Mouse (Mus musculus) spleen, adult 2 months (tissue): ENCODE measurements at regions not wholly inside any gene's neighbourhood (a gene's known extent, or its start where the extent isn't known, plus 50 kb on each side); places are given as distances from the start of the nearest gene placed in this dataset.

ENCODE experiments used
- DNase-seq, 2 experiments: peaks; one replicate each; pipeline versions ENCODE4 v3.0.0 to v3.0.0-alpha.2; 2012 to 2021; ENCODE audit warnings: low spot score in 2 of 2, low read depth in 1 of 2
- H3K27ac ChIP-seq: fragments of 200-500 bp; 2 replicates; pipeline ENCODE4 v1.5.1; 2012; ENCODE audit warnings: low read length, inconsistent platforms; ENCODE audit not compliant: insufficient read depth
- H3K27me3 ChIP-seq: fragments of 200-500 bp; 2 replicates; pipeline ENCODE4 v1.6.1; 2012; ENCODE audit warnings: mild to moderate bottlenecking, moderate library complexity, low read length, inconsistent platforms; ENCODE audit not compliant: control insufficient read depth, insufficient read depth
- H3K36me3 ChIP-seq: fragments of 200-500 bp; 2 replicates; pipeline ENCODE4 v1.6.1; 2012; ENCODE audit warnings: mild to moderate bottlenecking, low read length, inconsistent platforms; ENCODE audit not compliant: control insufficient read depth, insufficient read depth
- H3K4me1 ChIP-seq: fragments of 200-500 bp; 2 replicates; pipeline ENCODE4 v1.6.1; 2011; ENCODE audit warnings: inconsistent platforms; ENCODE audit not compliant: control insufficient read depth, insufficient read depth, insufficient read length
- H3K4me3 ChIP-seq: fragments of 200-500 bp; 2 replicates; pipeline ENCODE4 v1.5.1; 2011; ENCODE audit warnings: mild to moderate bottlenecking, inconsistent platforms; ENCODE audit not compliant: insufficient read depth, insufficient read length; ENCODE audit errors: extremely low read depth
- CTCF ChIP-seq: fragments of 200-500 bp; IDR thresholded peaks from 2 replicates; pipeline ENCODE4 v1.5.1; 2011; ENCODE audit warnings: mild to moderate bottlenecking, inconsistent platforms; ENCODE audit not compliant: insufficient read depth, insufficient read length, insufficient replicate concordance; ENCODE audit errors: extremely low read depth
- POLR2A ChIP-seq: fragments of 200-500 bp; IDR thresholded peaks from 2 replicates; pipeline ENCODE4 v1.6.1; 2011; ENCODE audit warnings: low read depth, low read length, inconsistent platforms
- WGBS: fragments of 180-500 bp; shearing (Covaris S2); methylation state at CpG from one replicate; pipeline ENCODE4 v1.1.7; 2018; 5-methylcytosine and 5-hydroxymethylcytosine counted together

DNA sequence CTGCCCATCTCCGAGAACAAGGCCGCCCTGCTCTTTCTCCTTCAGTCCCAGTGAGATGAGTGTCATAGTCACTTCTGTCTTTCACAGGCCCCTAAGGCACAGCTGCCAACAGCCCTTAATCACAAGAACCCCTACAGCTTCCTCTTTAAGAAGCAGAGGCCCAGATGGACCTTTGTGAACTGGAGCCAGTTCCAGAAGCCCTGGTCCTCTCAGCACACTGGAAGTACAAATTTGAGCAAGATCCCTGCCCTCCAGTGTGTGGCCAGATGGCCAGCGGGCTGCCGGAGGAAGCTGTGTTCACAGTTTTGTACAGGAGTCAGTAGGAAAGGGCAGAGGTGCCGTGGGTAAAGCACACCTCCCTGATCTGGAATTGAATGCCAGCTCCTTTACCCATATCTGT is 389.6 kb downstream of the Rps24 start:
- H3K27ac ChIP-seq: no peak overlapping the region
- H3K27me3 ChIP-seq: no peaks in the 10 kb centered on the region
- no peak overlapping the region for H3K4me3 ChIP-seq
- TF ChIP-seq POLR2A: no peak
- no peak for TF ChIP-seq CTCF
- 89% methylated on average over 5 of the region's 5 CpGs for WGBS
- H3K36me3 ChIP-seq: no peaks in the 10 kb centered on the region
- no peaks in the 10 kb centered on the region for H3K4me1 ChIP-seq
- no peak for DNase-seq

DNA sequence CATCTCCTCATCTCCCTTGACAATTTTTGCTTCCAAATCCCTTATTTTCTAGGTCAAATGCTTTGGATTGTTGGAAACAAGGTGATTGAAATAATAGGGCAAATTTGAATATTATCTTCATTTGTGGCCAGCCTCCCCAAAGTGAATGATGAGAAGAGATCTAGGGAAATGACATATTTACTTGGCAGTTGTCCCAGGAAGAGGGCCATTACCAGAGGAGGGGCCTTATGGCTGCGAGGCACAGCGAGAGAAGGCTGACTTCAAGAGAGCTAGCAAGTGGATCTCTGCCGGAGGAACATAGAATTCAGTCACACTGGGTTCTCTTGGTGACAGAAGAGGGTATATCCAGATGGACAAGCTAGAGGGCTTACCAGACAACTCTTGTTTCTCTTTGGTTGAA is 390.9 kb downstream of the Rps24 start:
- Histone ChIP-seq H3K4me3 (no peak overlapping the region), H3K36me3 (no peaks in the 10 kb centered on the region), H3K27ac (no peak overlapping the region), H3K27me3 (no peaks in the 10 kb centered on the region), H3K4me1 (no peaks in the 10 kb centered on the region)
- no peak for DNase-seq
- 84% methylated on average over 3 of the region's 3 CpGs for WGBS
- TF ChIP-seq CTCF (no peak), POLR2A (no peak)

DNA sequence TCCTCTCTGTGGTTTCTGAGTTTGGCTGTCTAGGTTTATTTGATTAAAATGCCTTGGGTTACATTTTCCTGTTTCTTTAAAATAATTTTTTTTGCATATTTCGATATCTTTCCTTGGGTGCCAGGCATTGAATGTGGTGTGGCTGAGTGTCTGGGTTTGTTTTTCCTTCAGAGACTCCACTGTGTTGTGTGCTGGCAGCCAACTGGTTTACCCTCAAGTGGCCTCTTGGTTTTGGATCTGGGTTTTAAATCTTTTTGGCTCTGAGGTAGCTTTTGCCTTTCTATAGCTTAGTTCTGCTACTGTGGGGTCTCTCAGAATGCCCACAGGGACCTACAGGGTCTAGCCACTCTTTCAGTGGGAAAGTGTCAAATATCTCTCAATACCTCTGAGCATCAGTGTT is 399.2 kb downstream of the Rps24 start:
- Histone ChIP-seq H3K36me3 (no peaks in the 10 kb centered on the region), H3K4me3 (no peak overlapping the region), H3K4me1 (no peaks in the 10 kb centered on the region), H3K27ac (no peak overlapping the region), H3K27me3 (no peaks in the 10 kb centered on the region)
- TF ChIP-seq CTCF (no peak), POLR2A (no peak)
- no peak for DNase-seq
- WGBS: 73% methylated on average over 1 of the region's 1 CpGs

DNA sequence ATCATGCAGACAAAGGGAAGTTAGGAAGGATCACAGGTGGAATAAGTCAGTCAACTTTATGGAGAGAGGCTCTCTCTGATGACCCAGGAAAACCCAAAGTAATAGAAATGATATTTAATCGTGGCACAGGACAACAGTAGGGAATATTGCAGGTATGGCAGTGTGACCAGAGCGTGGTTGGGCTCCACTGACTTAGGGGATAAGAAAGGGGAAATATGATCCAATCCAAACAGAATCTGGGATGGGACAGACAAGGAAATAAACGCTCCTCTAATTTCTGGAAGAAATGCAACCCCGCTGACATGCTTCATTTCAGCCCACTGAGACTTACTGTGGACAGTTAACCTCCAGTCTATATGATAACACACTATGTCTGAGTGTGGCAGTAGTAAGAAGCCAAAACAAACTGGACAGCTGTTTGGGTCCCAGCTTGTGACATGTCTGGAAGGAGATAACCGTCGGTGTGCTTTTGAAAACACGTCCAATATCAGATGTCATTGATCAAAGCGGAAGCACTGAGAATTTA is 400.0 kb downstream of the Rps24 start:
- Histone ChIP-seq H3K4me3 (no peak overlapping the region), H3K4me1 (no peaks in the 10 kb centered on the region), H3K27me3 (no peaks in the 10 kb centered on the region), H3K27ac (no peak overlapping the region), H3K36me3 (no peaks in the 10 kb centered on the region)
- 89% methylated on average over 8 of the region's 8 CpGs for WGBS
- TF ChIP-seq CTCF (no peak), POLR2A (no peak)
- DNase-seq: no peak

DNA sequence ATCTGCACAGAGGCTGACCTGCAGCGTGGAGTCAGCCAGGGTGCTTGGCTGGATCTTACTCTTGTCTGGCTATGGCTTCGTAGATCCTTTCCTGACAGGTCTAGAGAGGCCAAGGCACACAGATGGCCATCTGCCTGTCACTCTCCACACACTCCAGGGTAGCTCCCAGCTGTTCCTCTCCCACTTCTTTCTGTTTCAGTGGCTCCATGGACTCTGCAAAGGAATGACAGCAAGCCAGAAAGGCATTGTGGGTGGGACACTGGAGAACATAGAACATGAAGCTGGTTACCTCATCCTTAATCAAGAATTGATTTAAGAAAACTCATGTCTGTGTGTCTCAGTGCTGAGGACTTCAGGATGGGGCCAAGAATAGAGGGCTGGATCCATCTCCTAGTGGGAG is 403.9 kb downstream of the Rps24 start:
- TF ChIP-seq POLR2A (no peak), CTCF (no peak)
- 87% methylated on average over 2 of the region's 2 CpGs for WGBS
- Histone ChIP-seq H3K36me3 (no peaks in the 10 kb centered on the region), H3K4me3 (no peak overlapping the region), H3K4me1 (no peaks in the 10 kb centered on the region), H3K27ac (no peak overlapping the region), H3K27me3 (no peaks in the 10 kb centered on the region)
- no peak for DNase-seq

DNA sequence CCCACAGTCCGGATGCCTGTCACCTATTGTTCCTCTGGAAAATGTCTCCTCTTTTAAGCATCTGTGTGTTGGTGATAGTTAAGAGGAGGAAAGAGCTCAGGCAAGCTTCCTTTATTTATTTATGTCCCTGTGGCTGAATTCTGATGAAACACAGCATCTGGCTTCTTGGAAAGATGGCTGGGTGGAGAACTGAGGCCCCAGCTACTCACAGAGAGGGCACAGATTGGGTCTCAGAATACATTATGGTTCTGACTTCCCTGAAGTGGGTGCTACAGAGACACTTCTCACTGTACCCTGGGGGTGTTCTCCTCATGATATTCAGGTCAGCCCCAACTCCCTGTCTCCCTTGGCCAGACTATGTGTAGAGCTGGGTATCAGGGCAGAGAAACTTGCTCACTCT is 408.3 kb downstream of the Rps24 start:
- WGBS: 63% methylated on average over 1 of the region's 1 CpGs
- H3K36me3 ChIP-seq: no peaks in the 10 kb centered on the region
- H3K27ac ChIP-seq: no peak overlapping the region
- no peaks in the 10 kb centered on the region for H3K4me1 ChIP-seq
- no peak overlapping the region for H3K4me3 ChIP-seq
- H3K27me3 ChIP-seq: no peaks in the 10 kb centered on the region
- TF ChIP-seq POLR2A (no peak), CTCF (no peak)
- DNase-seq: no peak

DNA sequence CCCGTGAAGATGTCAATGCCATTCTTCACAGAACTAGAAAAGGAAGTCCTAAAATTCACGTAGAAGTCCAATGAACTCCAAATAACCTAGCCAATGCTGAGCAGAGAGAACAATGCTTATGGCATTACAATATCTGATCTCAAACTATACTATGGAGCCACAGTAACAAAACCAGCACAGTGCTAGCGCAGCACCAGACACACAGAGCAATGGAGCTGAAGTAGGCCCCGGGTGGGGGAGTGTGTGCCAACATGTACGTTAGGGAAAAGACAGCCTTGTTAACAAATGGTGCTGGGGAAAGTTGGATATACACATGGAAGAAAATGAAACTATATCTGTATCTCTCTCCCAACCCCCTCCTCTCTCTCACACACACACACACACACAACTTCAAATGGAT is 409.8 kb downstream of the Rps24 start:
- H3K36me3 ChIP-seq: no peaks in the 10 kb centered on the region
- WGBS: 92% methylated on average over 5 of the region's 5 CpGs
- no peaks in the 10 kb centered on the region for H3K4me1 ChIP-seq
- H3K27me3 ChIP-seq: no peaks in the 10 kb centered on the region
- DNase-seq: no peak
- H3K27ac ChIP-seq: no peak overlapping the region
- no peak for TF ChIP-seq CTCF
- no peak for TF ChIP-seq POLR2A
- H3K4me3 ChIP-seq: no peak overlapping the region
